Mouse (Mus musculus) embryonic facial prominence, embryonic 11.5 days (tissue): ENCODE measurements around the gene Zbtb8b. TPM values are rescaled to one million over a fixed set of nuclear protein-coding genes. Genes with fewer than 3 reads are reported as not detected.
"Not testable (repeated sequence)": the region's sequence is repeated elsewhere in the genome, so short reads cannot be mapped to it uniquely, and the experiment has no call there.

Experiments used
- ATAC-seq: fragments of 200-750 bp; cut with Nextera tagmentation; replicated peaks from 2 replicates; pipeline ENCODE4 v1.8.0; 2017; ENCODE audit warnings: low read depth; ENCODE audit not compliant: insufficient number of reproducible peaks, low FRiP score, low TSS enrichment
- DNase-seq: peaks from one replicate; pipeline ENCODE4 v3.0.0-alpha.2; 2015; ENCODE audit warnings: low spot score
- H3K27ac ChIP-seq: fragments of 300-500 bp; sonication (generic); replicated peaks from 2 replicates; pipeline ENCODE4 v1.5.1; 2014; ENCODE audit warnings: mild to moderate bottlenecking, low read depth, low read length, control low read depth
- H3K27me3 ChIP-seq: fragments of 300-500 bp; sonication (generic); 2 replicates; pipeline ENCODE4 v1.6.1; 2014; ENCODE audit warnings: mild to moderate bottlenecking, low read length, moderate library complexity, mixed read lengths; ENCODE audit not compliant: control insufficient read depth, insufficient read depth
- H3K36me3 ChIP-seq: fragments of 300-500 bp; sonication (generic); replicated peaks from 2 replicates; pipeline ENCODE4 v1.6.1; 2014; ENCODE audit warnings: low read depth, mild to moderate bottlenecking, low read length, moderate library complexity, mixed read lengths; ENCODE audit not compliant: control insufficient read depth, insufficient read depth
- H3K4me1 ChIP-seq: fragments of 300-500 bp; sonication (generic); 2 replicates; pipeline ENCODE4 v1.6.1; 2014; ENCODE audit warnings: low read length, mixed read lengths; ENCODE audit not compliant: control insufficient read depth, insufficient read depth
- H3K4me2 ChIP-seq: fragments of 300-500 bp; sonication (generic); 2 replicates; pipeline ENCODE4 v1.6.1; 2014; ENCODE audit warnings: low read depth, mild to moderate bottlenecking, control low read depth, low read length, moderate library complexity
- H3K4me3 ChIP-seq: fragments of 300-500 bp; sonication (generic); 2 replicates; pipeline ENCODE4 v1.5.1; 2014; ENCODE audit warnings: low read depth, low read length, control low read depth
- H3K9ac ChIP-seq: fragments of 300-500 bp; sonication (generic); replicated peaks from 2 replicates; pipeline ENCODE4 v1.6.1; 2014; ENCODE audit warnings: mild to moderate bottlenecking, control low read depth, low read length
- H3K9me3 ChIP-seq: fragments of 300-500 bp; sonication (generic); replicated peaks from 2 replicates; pipeline ENCODE4 v1.6.1; 2016; ENCODE audit warnings: mild to moderate bottlenecking, low read length, inconsistent platforms, mixed read lengths; ENCODE audit not compliant: control insufficient read depth
- WGBS: fragments of 180-500 bp; shearing (Covaris S2); extraction: QIAGEN DNeasy Blood & Tissue Kit; methylation state at CpG from one replicate; pipeline ENCODE4 v1.1.7; 2014; 5-methylcytosine and 5-hydroxymethylcytosine counted together
- polyA plus RNA-seq: library from polyadenylated mRNA; unstranded; fragments of >200 nt; fragmentation: Nextera tagmentation; extraction: Ambion mirVana; gene quantifications from 2 replicates; pipeline ENCODE4 v1.2.1, GENCODE M21; 2014

The Zbtb8b gene
- polyA plus RNA-seq, 1 experiment from 2014 or later, result 2.4 TPM

- H3K4me3 ChIP-seq, result peak within 1 kb of the TSS; percentile 74
- H3K9me3 ChIP-seq, result no peaks in the 10 kb centered on the region
- peak; percentile 98 for ATAC-seq
- peak within 1 kb of the TSS; percentile 76 for H3K4me2 ChIP-seq
- H3K36me3 ChIP-seq, result peaks cover 2% of the 10 kb centered on the region
- H3K27me3 ChIP-seq, result no peaks in the 10 kb centered on the region
- no peaks in the 10 kb centered on the region for H3K4me1 ChIP-seq
- WGBS, result under 1% methylated on average over 45 of the region's 46 CpGs
- DNase-seq, result peak; percentile 100
- H3K27ac ChIP-seq, result peak within 1 kb of the TSS; percentile 63
- H3K9ac ChIP-seq, result peak within 1 kb of the TSS; percentile 61
Measured at GRCm38 (mm10) chr4:129461183-129461960, 20.7 kb upstream of the Zbtb8b start, which contains the start of gene Bsdc1. TSS of gene Bsdc1 (plus strand) at chr4:129461581.

- ATAC-seq, result peak; percentile 16; the same call in 1 of the 2 replicates
- WGBS, result under 1% methylated on average over 4 of the region's 4 CpGs
Measured at GRCm38 (mm10) chr4:129460827-129461182, 20.2 kb upstream of the Zbtb8b start.

GRCm38 (mm10) chr4:129459726-129460125 lies 19.1 kb upstream of the Zbtb8b start:
- Histone ChIP-seq H3K9ac (no peak overlapping the region), H3K4me3 (no peak overlapping the region), H3K27ac (no peak overlapping the region), H3K27me3 (no peaks in the 10 kb centered on the region), H3K4me2 (no peak overlapping the region), H3K4me1 (no peaks in the 10 kb centered on the region), H3K36me3 (no peaks in the 10 kb centered on the region), H3K9me3 (no peaks in the 10 kb centered on the region)
- 86% methylated on average over 3 of the region's 3 CpGs for WGBS
- DNase-seq (no peak), ATAC-seq (no peak)

More at GRCm38 (mm10) chr4:129460827-129461182, 20.2 kb upstream of the Zbtb8b start:
- Histone ChIP-seq H3K36me3 (no peaks in the 10 kb centered on the region), H3K27me3 (no peaks in the 10 kb centered on the region), H3K9me3 (no peaks in the 10 kb centered on the region), H3K27ac (peak overlapping the region; percentile 63), H3K4me1 (no peaks in the 10 kb centered on the region), H3K4me2 (peak overlapping the region; percentile 58), H3K4me3 (peak overlapping the region; percentile 28), H3K9ac (peak overlapping the region; percentile 45)
- DNase-seq, result no peak

GRCm38 (mm10) chr4:129457311-129457710 lies 16.7 kb upstream of the Zbtb8b start:
- not testable (repeated sequence) for H3K36me3 ChIP-seq, H3K9ac ChIP-seq, H3K4me3 ChIP-seq, DNase-seq, H3K9me3 ChIP-seq, H3K27ac ChIP-seq, ATAC-seq, H3K27me3 ChIP-seq, H3K4me2 ChIP-seq, H3K4me1 ChIP-seq
- 72% methylated on average over 2 of the region's 2 CpGs for WGBS

GRCm38 (mm10) chr4:129456126-129456525 lies 15.5 kb upstream of the Zbtb8b start:
- Histone ChIP-seq H3K4me2 (no peak overlapping the region), H3K4me3 (no peak overlapping the region), H3K27ac (no peak overlapping the region), H3K36me3 (no peaks in the 10 kb centered on the region), H3K9ac (no peak overlapping the region), H3K9me3 (no peaks in the 10 kb centered on the region), H3K27me3 (no peaks in the 10 kb centered on the region), H3K4me1 (no peaks in the 10 kb centered on the region)
- ATAC-seq (no peak), DNase-seq (no peak)
- WGBS, result 58% methylated on average over 5 of the region's 5 CpGs

GRCm38 (mm10) chr4:129455265-129455664 lies 14.6 kb upstream of the Zbtb8b start:
- Histone ChIP-seq H3K4me1 (no peaks in the 10 kb centered on the region), H3K27ac (no peak overlapping the region), H3K9me3 (no peaks in the 10 kb centered on the region), H3K36me3 (no peaks in the 10 kb centered on the region), H3K4me2 (no peak overlapping the region), H3K9ac (no peak overlapping the region), H3K4me3 (no peak overlapping the region), H3K27me3 (no peaks in the 10 kb centered on the region)
- ATAC-seq (peak; percentile 86), DNase-seq (peak; percentile 92)
- 6% methylated on average over 5 of the region's 5 CpGs for WGBS

GRCm38 (mm10) chr4:129451471-129452169 lies 11.0 kb upstream of the Zbtb8b start:
- Histone ChIP-seq H3K27ac (no peak overlapping the region), H3K9ac (no peak overlapping the region), H3K4me1 (no peaks in the 10 kb centered on the region), H3K36me3 (no peaks in the 10 kb centered on the region), H3K27me3 (no peaks in the 10 kb centered on the region), H3K4me3 (no peak overlapping the region), H3K9me3 (no peaks in the 10 kb centered on the region), H3K4me2 (no peak overlapping the region)
- DNase-seq (no peak), ATAC-seq (no peak)
- 83% methylated on average over 15 of the region's 15 CpGs for WGBS

- no peak overlapping the region for H3K4me2 ChIP-seq
- H3K27ac ChIP-seq, result no peak overlapping the region
- 72% methylated on average over 2 of the region's 2 CpGs for WGBS
- ATAC-seq (no peak), DNase-seq (no peak)
- no peak overlapping the region for H3K9ac ChIP-seq
- H3K9me3 ChIP-seq, result no peaks in the 10 kb centered on the region
- H3K4me1 ChIP-seq, result no peaks in the 10 kb centered on the region
- no peaks in the 10 kb centered on the region for H3K36me3 ChIP-seq
- H3K27me3 ChIP-seq, result no peaks in the 10 kb centered on the region
- no peak overlapping the region for H3K4me3 ChIP-seq
Measured at GRCm38 (mm10) chr4:129450851-129451250, 10.2 kb upstream of the Zbtb8b start.
